Mouse (Mus musculus) left cerebral cortex, adult 11 months (tissue): ENCODE measurements at regions not wholly inside any gene's neighbourhood (a gene's known extent, or its start where the extent isn't known, plus 50 kb on each side); places are given as distances from the start of the nearest gene placed in this dataset.
"Not testable (repeated sequence)": the region's sequence is repeated elsewhere in the genome, so short reads cannot be mapped to it uniquely, and the experiment has no call there.

ENCODE experiments used
- DNase-seq: peaks from one replicate; pipeline ENCODE4 v3.0.0; 2022; ENCODE audit warnings: low spot score

- DNase-seq, result no peak
Measured at GRCm38 (mm10) chr14:84157412-84157811, 286.0 kb upstream of the Pcdh17 start.

- peak; percentile 6 for DNase-seq
Measured at GRCm38 (mm10) chr14:84175446-84175845, 267.9 kb upstream of the Pcdh17 start.

- no peak for DNase-seq
Measured at GRCm38 (mm10) chr14:84210949-84211348, 232.4 kb upstream of the Pcdh17 start.

GRCm38 (mm10) chr14:84222996-84223395 lies 220.4 kb upstream of the Pcdh17 start:
- no peak for DNase-seq

GRCm38 (mm10) chr14:84223924-84224323 lies 219.4 kb upstream of the Pcdh17 start:
- no peak for DNase-seq

- DNase-seq, result not testable (repeated sequence)
Measured at GRCm38 (mm10) chr14:84248006-84248405, 195.4 kb upstream of the Pcdh17 start.

GRCm38 (mm10) chr14:84252583-84252982 lies 190.8 kb upstream of the Pcdh17 start:
- DNase-seq, result no peak

- DNase-seq, result peak; percentile 4
Measured at GRCm38 (mm10) chr14:84257671-84258070, 185.7 kb upstream of the Pcdh17 start.

- no peak for DNase-seq
Measured at GRCm38 (mm10) chr14:84258633-84259032, 184.7 kb upstream of the Pcdh17 start.

- no peak for DNase-seq
Measured at GRCm38 (mm10) chr14:84263936-84264335, 179.4 kb upstream of the Pcdh17 start.

- no peak for DNase-seq
Measured at GRCm38 (mm10) chr14:84266217-84266616, 177.1 kb upstream of the Pcdh17 start.

- DNase-seq, result no peak
Measured at GRCm38 (mm10) chr14:84283440-84284203, 159.7 kb upstream of the Pcdh17 start.

- no peak for DNase-seq
Measured at GRCm38 (mm10) chr14:84320738-84321137, 122.6 kb upstream of the Pcdh17 start.

- DNase-seq, result no peak
Measured at GRCm38 (mm10) chr14:84339604-84340003, 103.8 kb upstream of the Pcdh17 start.
